Mouse (Mus musculus): ENCODE data around the gene Emid1.

The Emid1 gene

GRCm38 (mm10) chr11:5063561-5064281 lies 88.3 kb downstream of the Emid1 start:
- DNase-seq (ENCODE audit: low spot score): peak; percentile 52

- peak; percentile 43 for DNase-seq (ENCODE audit: low spot score)
These were observed 89.1 kb downstream of the Emid1 start for GRCm38 (mm10) chr11:5062860-5063505.

- no peak for DNase-seq (ENCODE audit: low spot score)
These were observed 89.7 kb downstream of the Emid1 start for GRCm38 (mm10) chr11:5062326-5062725.

- peak; percentile 94 for DNase-seq (ENCODE audit: low spot score)
These were observed 90.5 kb downstream of the Emid1 start for GRCm38 (mm10) chr11:5061413-5062139.

- DNase-seq (ENCODE audit: low spot score): peak; percentile 37
These were observed 91.2 kb downstream of the Emid1 start for GRCm38 (mm10) chr11:5060756-5061412.

GRCm38 (mm10) chr11:5059704-5060156 lies 92.3 kb downstream of the Emid1 start:
- DNase-seq (ENCODE audit: low spot score): peak; percentile 74

GRCm38 (mm10) chr11:5059230-5059629 lies 92.8 kb downstream of the Emid1 start:
- DNase-seq (ENCODE audit: low spot score): no peak

- DNase-seq (ENCODE audit: low spot score): no peak
These were observed 93.3 kb downstream of the Emid1 start for GRCm38 (mm10) chr11:5058783-5059182.

GRCm38 (mm10) chr11:5057856-5058641 lies 94.0 kb downstream of the Emid1 start, which contains the start of gene Rasl10a:
Gene Rasl10a (plus strand): TSS chr11:5058128.
- DNase-seq (ENCODE audit: low spot score): peak; percentile 55

GRCm38 (mm10) chr11:5057541-5057855 lies 94.6 kb downstream of the Emid1 start:
- DNase-seq (ENCODE audit: low spot score): no peak

GRCm38 (mm10) chr11:5057064-5057463 lies 95.0 kb downstream of the Emid1 start:
- DNase-seq (ENCODE audit: low spot score): no peak
